Mouse (Mus musculus): Measurements from ENCODE around the gene Strap. TPM values are rescaled to one million over a fixed set of nuclear protein-coding genes. Genes with fewer than 3 reads are reported as not detected.

The Strap gene
- total and polyA plus RNA-seq, 2 experiments from 2014 or later, result 132 to 190 TPM

GRCm38 (mm10) chr6:137754056-137754856 is 19.4 kb downstream of the Strap start, which contains the start of gene Dera:
Dera (plus strand) TSS chr6:137754546.
- H3K9ac ChIP-seq, result peak within 1 kb of the TSS; percentile 49
- peak within 1 kb of the TSS; percentile 85 for H3K4me2 ChIP-seq (ENCODE audit: low read depth)
- ATAC-seq, result peak; percentile 57
- peaks cover 21% of the 10 kb centered on the region for H3K36me3 ChIP-seq (ENCODE audit: insufficient read depth)
- DNase-seq, result peak; percentile 22
- H3K4me3 ChIP-seq (ENCODE audit: low read depth, low read length), result peak within 1 kb of the TSS; percentile 45
- WGBS, result 11% methylated on average over 26 of the region's 26 CpGs
- H3K9me3 ChIP-seq (ENCODE audit: low read length), result no peaks in the 10 kb centered on the region
- no peaks in the 10 kb centered on the region for H3K27me3 ChIP-seq (ENCODE audit: insufficient read depth, low read length)
- no peak within 1 kb of the TSS for H3K27ac ChIP-seq (ENCODE audit: low read depth, low read length)
- H3K4me1 ChIP-seq (ENCODE audit: insufficient read depth), result 0 out of 2 replicates have a peak, but pooled peaks cover 6% of the 10 kb centered on the region
- no peak; the same call in 1 of the 2 replicates for TF ChIP-seq CTCF (IDR thresholded peaks at IDR 0.05; ENCODE audit: low read depth)

GRCm38 (mm10) chr6:137754857-137755232 is 20.0 kb downstream of the Strap start:
- no peak for TF ChIP-seq CTCF (IDR thresholded peaks at IDR 0.05; ENCODE audit: low read depth)
- H3K27ac ChIP-seq (ENCODE audit: low read depth, low read length), result no peak overlapping the region

GRCm38 (mm10) chr6:137756310-137756709 is 21.4 kb downstream of the Strap start:
- DNase-seq, result peak; percentile 32
- H3K4me2 ChIP-seq (ENCODE audit: low read depth), result no peak overlapping the region
- no peaks in the 10 kb centered on the region for H3K9me3 ChIP-seq (ENCODE audit: low read length)
- no peak for ATAC-seq
- TF ChIP-seq CTCF (IDR thresholded peaks at IDR 0.05; ENCODE audit: low read depth), result peak; percentile 76
- no peaks in the 10 kb centered on the region for H3K27me3 ChIP-seq (ENCODE audit: insufficient read depth, low read length)
- no peak overlapping the region for H3K4me3 ChIP-seq (ENCODE audit: low read depth, low read length)
- 0 out of 2 replicates have a peak, but pooled peaks cover 6% of the 10 kb centered on the region for H3K4me1 ChIP-seq (ENCODE audit: insufficient read depth)
- no peak overlapping the region for H3K27ac ChIP-seq (ENCODE audit: low read depth, low read length)
- no peak overlapping the region for H3K9ac ChIP-seq
- H3K36me3 ChIP-seq (ENCODE audit: insufficient read depth), result peaks cover 8% of the 10 kb centered on the region; the same call in 1 of the 2 replicates
- WGBS, result 65% methylated on average over 5 of the region's 5 CpGs

More at GRCm38 (mm10) chr6:137754857-137755232, 20.0 kb downstream of the Strap start:
- peak overlapping the region; percentile 85 for H3K4me2 ChIP-seq (ENCODE audit: low read depth)
- peak overlapping the region; percentile 45 for H3K4me3 ChIP-seq (ENCODE audit: low read depth, low read length)
- no peaks in the 10 kb centered on the region for H3K27me3 ChIP-seq (ENCODE audit: insufficient read depth, low read length)
- H3K4me1 ChIP-seq (ENCODE audit: insufficient read depth), result 0 out of 2 replicates have a peak, but pooled peaks cover 6% of the 10 kb centered on the region
- WGBS, result 4% methylated on average over 8 of the region's 8 CpGs
- H3K9me3 ChIP-seq (ENCODE audit: low read length), result no peaks in the 10 kb centered on the region
- peak overlapping the region; percentile 49 for H3K9ac ChIP-seq
- H3K36me3 ChIP-seq (ENCODE audit: insufficient read depth), result peaks cover 15% of the 10 kb centered on the region
- DNase-seq (no peak), ATAC-seq (no peak)

GRCm38 (mm10) chr6:137757891-137758290 is 23.0 kb downstream of the Strap start:
- DNase-seq (no peak), ATAC-seq (no peak)
- H3K4me2 ChIP-seq (ENCODE audit: low read depth), result no peak overlapping the region
- H3K27me3 ChIP-seq (ENCODE audit: insufficient read depth, low read length), result no peaks in the 10 kb centered on the region
- H3K36me3 ChIP-seq (ENCODE audit: insufficient read depth), result no peaks in the 10 kb centered on the region
- no peak overlapping the region for H3K9ac ChIP-seq
- no peaks in the 10 kb centered on the region for H3K9me3 ChIP-seq (ENCODE audit: low read length)
- WGBS, result 91% methylated on average over 1 of the region's 1 CpGs
- no peak overlapping the region for H3K4me3 ChIP-seq (ENCODE audit: low read depth, low read length)
- H3K27ac ChIP-seq (ENCODE audit: low read depth, low read length), result no peak overlapping the region
- no peak for TF ChIP-seq CTCF (IDR thresholded peaks at IDR 0.05; ENCODE audit: low read depth)
- H3K4me1 ChIP-seq (ENCODE audit: insufficient read depth), result 0 out of 2 replicates have a peak, but pooled peaks cover 6% of the 10 kb centered on the region

- 56% methylated on average over 8 of the region's 8 CpGs for WGBS
- H3K9ac ChIP-seq, result no peak overlapping the region
- H3K4me2 ChIP-seq (ENCODE audit: low read depth), result no peak overlapping the region
- ATAC-seq (no peak), DNase-seq (no peak)
- H3K4me3 ChIP-seq (ENCODE audit: low read depth, low read length), result no peak overlapping the region
- H3K4me1 ChIP-seq (ENCODE audit: insufficient read depth), result 0 out of 2 replicates have a peak, but pooled peaks cover 1% of the 10 kb centered on the region
- H3K36me3 ChIP-seq (ENCODE audit: insufficient read depth), result no peaks in the 10 kb centered on the region
- no peaks in the 10 kb centered on the region for H3K9me3 ChIP-seq (ENCODE audit: low read length)
- no peaks in the 10 kb centered on the region for H3K27me3 ChIP-seq (ENCODE audit: insufficient read depth, low read length)
- no peak overlapping the region for H3K27ac ChIP-seq (ENCODE audit: low read depth, low read length)
- TF ChIP-seq CTCF (IDR thresholded peaks at IDR 0.05; ENCODE audit: low read depth), result no peak
Measured at GRCm38 (mm10) chr6:137759681-137760080, 24.8 kb downstream of the Strap start.

- no peak for TF ChIP-seq CTCF (IDR thresholded peaks at IDR 0.05; ENCODE audit: low read depth)
- no peak overlapping the region for H3K9ac ChIP-seq
- no peak overlapping the region for H3K27ac ChIP-seq (ENCODE audit: low read depth, low read length)
- no peaks in the 10 kb centered on the region for H3K36me3 ChIP-seq (ENCODE audit: insufficient read depth)
- DNase-seq, result peak; percentile 29
- H3K4me3 ChIP-seq (ENCODE audit: low read depth, low read length), result no peak overlapping the region
- no peaks in the 10 kb centered on the region for H3K27me3 ChIP-seq (ENCODE audit: insufficient read depth, low read length)
- H3K4me2 ChIP-seq (ENCODE audit: low read depth), result peak overlapping the region; percentile 20
- no peaks in the 10 kb centered on the region for H3K4me1 ChIP-seq (ENCODE audit: insufficient read depth)
- ATAC-seq, result no peak
- 26% methylated on average over 15 of the region's 15 CpGs for WGBS
- no peaks in the 10 kb centered on the region for H3K9me3 ChIP-seq (ENCODE audit: low read length)
Measured at GRCm38 (mm10) chr6:137760966-137761365, 26.1 kb downstream of the Strap start.

GRCm38 (mm10) chr6:137764572-137765210 is 29.8 kb downstream of the Strap start:
- Histone ChIP-seq H3K36me3 (ENCODE audit: insufficient read depth) (no peaks in the 10 kb centered on the region), H3K9ac (no peak overlapping the region), H3K4me3 (ENCODE audit: low read depth, low read length) (no peak overlapping the region), H3K4me2 (ENCODE audit: low read depth) (no peak overlapping the region), H3K4me1 (ENCODE audit: insufficient read depth) (no peaks in the 10 kb centered on the region), H3K9me3 (ENCODE audit: low read length) (no peaks in the 10 kb centered on the region), H3K27ac (ENCODE audit: low read depth, low read length) (no peak overlapping the region), H3K27me3 (ENCODE audit: insufficient read depth, low read length) (no peaks in the 10 kb centered on the region)
- WGBS, result 32% methylated on average over 3 of the region's 3 CpGs
- no peak for DNase-seq
- TF ChIP-seq CTCF (IDR thresholded peaks at IDR 0.05; ENCODE audit: low read depth), result no peak
- ATAC-seq, result no peak

Measured in forebrain, postnatal 0 days (tissue).